Mouse (Mus musculus) cortical plate, adult 2 months (tissue): ENCODE data around the gene Sult6b2.

Source experiments
- CTCF ChIP-seq: fragments of 200-500 bp; IDR thresholded peaks from 2 replicates; pipeline ENCODE4 v1.5.1; 2011; ENCODE audit warnings: mild to moderate bottlenecking, control low read depth, low read length; ENCODE audit not compliant: insufficient read depth; ENCODE audit errors: extremely low read depth
- POLR2A ChIP-seq: fragments of 200-500 bp; IDR thresholded peaks from 2 replicates; pipeline ENCODE4 v1.6.1; 2011; ENCODE audit warnings: mild to moderate bottlenecking, low read length, control low read depth; ENCODE audit not compliant: insufficient read depth; ENCODE audit errors: extremely low read depth

DNA sequence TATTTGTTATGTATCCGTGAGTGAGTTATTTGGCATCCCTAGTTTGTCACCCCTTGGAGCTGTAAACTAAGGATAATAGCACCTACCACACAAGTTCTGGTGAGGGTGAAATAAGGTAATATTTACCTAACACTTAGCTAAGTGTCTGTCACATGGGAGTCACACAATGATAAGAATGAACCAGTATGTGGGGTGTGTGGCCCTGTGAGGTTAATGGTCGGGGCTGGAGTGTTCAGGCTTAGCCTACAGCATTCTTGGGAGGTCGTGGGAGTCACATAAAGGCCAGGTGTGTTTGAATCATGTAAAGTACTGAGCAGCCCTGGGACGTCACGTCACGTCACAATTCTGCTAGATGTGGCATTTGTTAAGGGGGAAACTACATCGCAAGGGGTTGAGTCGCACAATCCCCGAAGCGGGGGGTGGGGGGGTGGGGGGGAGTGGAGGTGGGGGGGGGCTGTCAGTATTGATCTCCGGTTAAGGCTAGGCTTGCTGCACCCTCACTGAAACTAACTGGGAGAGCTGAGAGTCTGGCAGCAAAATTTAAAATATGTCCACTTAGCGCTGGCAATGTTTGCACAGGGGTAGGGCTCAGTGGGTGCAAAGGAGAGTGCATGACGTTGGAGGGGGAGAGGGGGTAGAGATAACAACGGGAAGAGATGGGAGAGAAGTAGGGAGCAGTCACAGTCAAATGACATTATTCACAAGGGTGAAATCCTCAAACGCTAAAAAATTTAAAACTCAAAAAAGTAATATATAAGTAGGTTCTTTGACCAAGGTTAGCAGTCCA, 8.5 kb downstream of the Sult6b2 start:
- TF ChIP-seq CTCF (no peak), POLR2A (no peak)
